Mouse (Mus musculus): ENCODE results near the gene Rreb1. TPM values are rescaled to one million over a fixed set of nuclear protein-coding genes. Genes with fewer than 3 reads are reported as not detected.

The Rreb1 gene
- polyA plus RNA-seq, 1 experiment from 2014 or later = 2.6 TPM

DNA sequence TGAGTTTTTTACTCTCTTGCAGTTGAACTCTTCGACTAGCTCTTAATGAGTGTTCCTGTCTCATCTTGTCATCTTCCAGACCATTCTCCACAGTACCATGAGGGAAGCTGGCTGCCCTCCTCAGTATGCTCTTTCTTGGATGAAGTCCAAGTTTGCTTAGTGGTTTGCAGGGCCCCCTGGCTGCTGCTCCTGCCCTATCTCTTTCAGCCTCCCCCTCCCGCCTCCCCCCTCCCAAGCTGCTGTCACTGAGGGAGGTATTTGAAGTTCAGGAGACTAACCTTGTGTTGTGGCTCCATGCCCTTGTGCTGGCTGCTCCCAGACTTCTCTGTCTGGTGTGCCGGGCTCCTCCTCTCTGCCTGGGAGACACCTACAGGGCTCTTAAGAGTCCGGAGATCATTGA lies 43.2 kb downstream of the Rreb1 start:
- Histone ChIP-seq H3K9ac (ENCODE audit: low read depth, low read length) (no peak overlapping the region), H3K4me2 (ENCODE audit: low read length) (no peak overlapping the region), H3K36me3 (ENCODE audit: control insufficient read depth, insufficient read depth, low read length) (no peaks in the 10 kb centered on the region), H3K4me3 (ENCODE audit: low read depth, low read length) (no peak overlapping the region), H3K27me3 (ENCODE audit: control insufficient read depth, insufficient read depth, low read depth, low read length) (peaks cover 17% of the 10 kb centered on the region), H3K4me1 (ENCODE audit: control insufficient read depth, insufficient read depth, low read length) (peaks cover 7% of the 10 kb centered on the region), H3K9me3 (replicated peaks; ENCODE audit: control insufficient read depth, low read length, poor library complexity, severe bottlenecking) (no peaks in the 10 kb centered on the region), H3K27ac (ENCODE audit: low read length) (no peak overlapping the region)
- no peak for ATAC-seq
- 56% methylated on average over 4 of the region's 4 CpGs for WGBS

DNA sequence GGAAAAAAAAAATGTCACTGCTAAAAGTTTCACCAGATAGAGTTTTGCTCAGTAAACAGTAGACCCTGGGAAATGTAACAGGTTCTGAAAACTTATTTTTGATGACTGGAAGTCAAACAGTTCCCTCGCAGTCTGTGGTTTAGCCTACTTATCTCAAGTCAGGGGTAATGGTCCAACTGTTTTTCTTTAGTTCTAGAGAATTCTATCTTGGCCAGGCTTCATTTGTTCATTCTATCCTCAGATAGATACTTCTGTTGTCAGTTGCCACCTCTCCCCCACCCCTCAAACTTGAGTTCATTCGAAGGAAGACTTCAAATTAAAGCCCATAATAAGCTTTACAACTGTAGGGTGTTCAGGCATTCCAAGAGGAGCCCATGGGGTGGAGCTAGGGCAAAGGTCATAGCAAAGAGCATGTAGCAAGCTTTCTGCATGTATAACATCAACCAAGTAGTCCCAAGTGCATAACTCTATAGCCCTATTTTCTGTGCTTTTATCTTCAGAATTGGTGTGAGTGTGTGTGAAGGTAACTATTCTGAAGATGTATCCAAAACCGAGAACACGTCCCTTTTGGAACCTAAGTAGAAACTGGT lies 46.2 kb downstream of the Rreb1 start:
- Histone ChIP-seq H3K9me3 (replicated peaks; ENCODE audit: control insufficient read depth, low read length, poor library complexity, severe bottlenecking) (no peaks in the 10 kb centered on the region), H3K27ac (ENCODE audit: low read length) (no peak overlapping the region), H3K4me2 (ENCODE audit: low read length) (no peak overlapping the region), H3K9ac (ENCODE audit: low read depth, low read length) (no peak overlapping the region), H3K27me3 (ENCODE audit: control insufficient read depth, insufficient read depth, low read depth, low read length) (peaks cover 27% of the 10 kb centered on the region), H3K4me1 (ENCODE audit: control insufficient read depth, insufficient read depth, low read length) (peaks cover 27% of the 10 kb centered on the region), H3K36me3 (ENCODE audit: control insufficient read depth, insufficient read depth, low read length) (no peaks in the 10 kb centered on the region), H3K4me3 (ENCODE audit: low read depth, low read length) (no peak overlapping the region)
- WGBS = 46% methylated on average over 4 of the region's 4 CpGs
- ATAC-seq = no peak

- Histone ChIP-seq H3K9ac (ENCODE audit: low read depth, low read length) (peak overlapping the region; percentile 56), H3K36me3 (ENCODE audit: control insufficient read depth, insufficient read depth, low read length) (no peaks in the 10 kb centered on the region), H3K4me3 (ENCODE audit: low read depth, low read length) (peak overlapping the region; percentile 49), H3K27me3 (ENCODE audit: control insufficient read depth, insufficient read depth, low read depth, low read length) (peaks cover 27% of the 10 kb centered on the region), H3K9me3 (replicated peaks; ENCODE audit: control insufficient read depth, low read length, poor library complexity, severe bottlenecking) (no peaks in the 10 kb centered on the region), H3K4me2 (ENCODE audit: low read length) (peak overlapping the region; percentile 97), H3K4me1 (ENCODE audit: control insufficient read depth, insufficient read depth, low read length) (peaks cover 27% of the 10 kb centered on the region), H3K27ac (ENCODE audit: low read length) (no peak overlapping the region)
- WGBS = 2% methylated on average over 27 of the region's 27 CpGs
- ATAC-seq = peak; percentile 16
Measured at GRCm38 (mm10) chr13:37824956-37825645, 46.9 kb downstream of the Rreb1 start.

DNA sequence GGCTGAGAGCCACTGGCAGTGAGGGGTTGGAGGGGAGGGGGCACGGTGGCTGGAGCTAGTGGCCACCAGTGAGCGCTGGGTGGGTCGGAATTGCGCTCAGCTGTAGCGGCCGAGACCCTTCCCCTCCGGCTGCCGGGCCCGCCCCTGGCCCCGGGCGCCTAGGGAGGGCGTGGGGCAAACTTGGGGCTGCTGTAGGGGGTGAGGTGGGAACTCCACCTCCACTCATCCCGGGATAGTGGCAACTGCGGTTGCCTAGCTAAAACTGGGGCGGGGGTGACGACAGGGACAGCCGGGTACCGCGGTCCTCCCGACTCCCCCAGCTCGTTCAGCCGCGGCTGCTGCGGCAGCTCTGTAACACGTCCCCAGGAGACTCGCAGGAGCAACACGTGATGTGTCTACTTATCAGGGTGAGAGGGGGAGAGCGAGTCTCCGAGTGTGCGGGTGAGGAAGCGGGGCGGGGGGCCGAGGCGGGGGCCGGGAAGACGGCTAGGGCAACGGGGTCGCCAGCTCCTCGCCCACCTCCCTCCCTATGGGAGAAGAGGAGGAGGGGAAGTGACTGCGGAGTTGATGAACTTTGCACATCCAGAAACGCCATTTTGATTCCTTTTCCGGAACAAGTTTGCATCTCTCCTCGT lies 47.6 kb downstream of the Rreb1 start:
- Histone ChIP-seq H3K36me3 (ENCODE audit: control insufficient read depth, insufficient read depth, low read length) (no peaks in the 10 kb centered on the region), H3K4me2 (ENCODE audit: low read length) (peak overlapping the region; percentile 97), H3K27ac (ENCODE audit: low read length) (0 out of 2 replicates have a peak overlapping the region, but pooled peaks have one; percentile 17), H3K9ac (ENCODE audit: low read depth, low read length) (peak overlapping the region; percentile 56), H3K4me1 (ENCODE audit: control insufficient read depth, insufficient read depth, low read length) (peaks cover 27% of the 10 kb centered on the region), H3K4me3 (ENCODE audit: low read depth, low read length) (peak overlapping the region; percentile 49), H3K27me3 (ENCODE audit: control insufficient read depth, insufficient read depth, low read depth, low read length) (peaks cover 31% of the 10 kb centered on the region), H3K9me3 (replicated peaks; ENCODE audit: control insufficient read depth, low read length, poor library complexity, severe bottlenecking) (no peaks in the 10 kb centered on the region)
- under 1% methylated on average over 43 of the region's 43 CpGs for WGBS
- ATAC-seq = peak; percentile 73

GRCm38 (mm10) chr13:37826281-37826993 lies 48.2 kb downstream of the Rreb1 start:
- H3K9ac ChIP-seq (ENCODE audit: low read depth, low read length) = peak overlapping the region; percentile 56
- H3K4me2 ChIP-seq (ENCODE audit: low read length) = peak overlapping the region; percentile 97
- H3K4me3 ChIP-seq (ENCODE audit: low read depth, low read length) = peak overlapping the region; percentile 49
- peaks cover 27% of the 10 kb centered on the region for H3K4me1 ChIP-seq (ENCODE audit: control insufficient read depth, insufficient read depth, low read length)
- H3K9me3 ChIP-seq (replicated peaks; ENCODE audit: control insufficient read depth, low read length, poor library complexity, severe bottlenecking) = no peaks in the 10 kb centered on the region
- H3K27ac ChIP-seq (ENCODE audit: low read length) = 0 out of 2 replicates have a peak overlapping the region, but pooled peaks have one; percentile 34
- ATAC-seq = peak; percentile 57
- H3K27me3 ChIP-seq (ENCODE audit: control insufficient read depth, insufficient read depth, low read depth, low read length) = peaks cover 35% of the 10 kb centered on the region
- under 1% methylated on average over 62 of the region's 65 CpGs for WGBS
- H3K36me3 ChIP-seq (ENCODE audit: control insufficient read depth, insufficient read depth, low read length) = no peaks in the 10 kb centered on the region

- H3K4me3 ChIP-seq (ENCODE audit: low read depth, low read length) = peak overlapping the region; percentile 49
- 0 out of 2 replicates have a peak overlapping the region, but pooled peaks have one; percentile 34 for H3K27ac ChIP-seq (ENCODE audit: low read length)
- ATAC-seq = peak; percentile 37
- under 1% methylated on average over 18 of the region's 36 CpGs for WGBS
- H3K4me2 ChIP-seq (ENCODE audit: low read length) = peak overlapping the region; percentile 97
- H3K9ac ChIP-seq (ENCODE audit: low read depth, low read length) = peak overlapping the region; percentile 56
- H3K36me3 ChIP-seq (ENCODE audit: control insufficient read depth, insufficient read depth, low read length) = no peaks in the 10 kb centered on the region
- H3K4me1 ChIP-seq (ENCODE audit: control insufficient read depth, insufficient read depth, low read length) = peaks cover 27% of the 10 kb centered on the region
- peaks cover 37% of the 10 kb centered on the region for H3K27me3 ChIP-seq (ENCODE audit: control insufficient read depth, insufficient read depth, low read depth, low read length)
- no peaks in the 10 kb centered on the region for H3K9me3 ChIP-seq (replicated peaks; ENCODE audit: control insufficient read depth, low read length, poor library complexity, severe bottlenecking)
Measured at GRCm38 (mm10) chr13:37826994-37827262, 48.7 kb downstream of the Rreb1 start.

DNA sequence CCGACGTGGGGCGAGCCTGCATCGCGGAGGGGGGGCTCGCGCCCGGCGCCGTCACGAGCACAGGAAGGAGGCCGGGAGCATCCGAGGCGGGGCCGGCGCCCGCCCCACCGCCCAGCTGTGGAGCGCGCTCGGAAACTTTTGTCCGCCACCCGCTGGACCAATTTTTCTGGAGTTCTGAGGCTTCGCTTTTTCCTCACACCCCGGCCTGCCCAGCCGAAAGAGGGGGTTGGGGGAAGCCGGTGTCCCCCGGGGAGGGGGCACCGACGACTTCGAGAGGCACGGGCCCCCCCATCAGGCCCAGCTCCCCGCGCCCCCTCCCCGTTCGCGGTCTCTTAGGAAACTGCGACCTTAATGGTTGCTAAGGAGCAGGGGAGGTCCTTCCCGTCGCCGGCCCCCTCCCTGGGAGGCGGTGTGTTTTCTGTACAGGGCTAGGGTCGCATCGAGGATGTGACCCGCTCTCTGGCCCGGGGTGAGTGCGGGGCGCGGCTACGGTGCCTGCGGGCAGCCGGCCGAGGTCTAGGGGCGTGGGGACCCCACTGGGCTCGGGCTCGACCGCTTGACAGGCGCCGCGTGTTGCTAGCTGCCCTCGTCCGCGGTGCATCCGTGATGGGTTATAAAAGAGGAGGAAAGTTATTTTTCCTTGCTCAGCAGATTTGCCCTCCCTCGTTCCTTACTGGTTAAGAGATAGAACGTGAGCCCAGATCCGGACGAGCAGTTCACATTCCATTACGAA lies 49.2 kb downstream of the Rreb1 start:
- Histone ChIP-seq H3K4me3 (ENCODE audit: low read depth, low read length) (peak overlapping the region; percentile 49), H3K27me3 (ENCODE audit: control insufficient read depth, insufficient read depth, low read depth, low read length) (peaks cover 40% of the 10 kb centered on the region), H3K4me2 (ENCODE audit: low read length) (peak overlapping the region; percentile 97), H3K9me3 (replicated peaks; ENCODE audit: control insufficient read depth, low read length, poor library complexity, severe bottlenecking) (no peaks in the 10 kb centered on the region), H3K4me1 (ENCODE audit: control insufficient read depth, insufficient read depth, low read length) (peaks cover 27% of the 10 kb centered on the region), H3K27ac (ENCODE audit: low read length) (no peak overlapping the region), H3K36me3 (ENCODE audit: control insufficient read depth, insufficient read depth, low read length) (no peaks in the 10 kb centered on the region), H3K9ac (ENCODE audit: low read depth, low read length) (peak overlapping the region; percentile 56)
- ATAC-seq = peak; percentile 50
- WGBS = under 1% methylated on average over 68 of the region's 69 CpGs

GRCm38 (mm10) chr13:37827996-37828579 lies 49.9 kb downstream of the Rreb1 start:
- Histone ChIP-seq H3K4me1 (ENCODE audit: control insufficient read depth, insufficient read depth, low read length) (peaks cover 27% of the 10 kb centered on the region), H3K36me3 (ENCODE audit: control insufficient read depth, insufficient read depth, low read length) (no peaks in the 10 kb centered on the region), H3K4me3 (ENCODE audit: low read depth, low read length) (peak overlapping the region; percentile 49), H3K9me3 (replicated peaks; ENCODE audit: control insufficient read depth, low read length, poor library complexity, severe bottlenecking) (no peaks in the 10 kb centered on the region), H3K9ac (ENCODE audit: low read depth, low read length) (peak overlapping the region; percentile 56; the same call in 1 of the 2 replicates), H3K27ac (ENCODE audit: low read length) (no peak overlapping the region), H3K27me3 (ENCODE audit: control insufficient read depth, insufficient read depth, low read depth, low read length) (peaks cover 42% of the 10 kb centered on the region), H3K4me2 (ENCODE audit: low read length) (peak overlapping the region; percentile 97)
- ATAC-seq = no peak
- 5% methylated on average over 13 of the region's 13 CpGs for WGBS
